Mouse (Mus musculus) lung, embryonic 14.5 days (tissue): ENCODE measurements around the gene Rnf149. TPM values are rescaled to one million over a fixed set of nuclear protein-coding genes. Genes with fewer than 3 reads are reported as not detected.

Source experiments
- ATAC-seq: fragments of 200-750 bp; cut with Nextera tagmentation; 2 replicates; pipeline ENCODE4 v1.8.0; 2017; ENCODE audit warnings: mild to moderate bottlenecking, moderate TSS enrichment, moderate library complexity; ENCODE audit not compliant: insufficient read depth
- DNase-seq: peaks from one replicate; pipeline ENCODE4 v3.0.0-alpha.2; 2015
- H3K27ac ChIP-seq: fragments of 300-500 bp; sonication (generic); 2 replicates; pipeline ENCODE4 v1.5.1; 2014; ENCODE audit warnings: low read depth, mild to moderate bottlenecking, moderate library complexity
- H3K27me3 ChIP-seq: fragments of 300-500 bp; sonication (generic); 2 replicates; pipeline ENCODE4 v1.6.1; 2014; ENCODE audit warnings: low read length, control low read depth; ENCODE audit not compliant: insufficient read depth
- H3K36me3 ChIP-seq: fragments of 300-500 bp; sonication (generic); 2 replicates; pipeline ENCODE4 v1.6.1; 2014; ENCODE audit warnings: control low read depth; ENCODE audit not compliant: insufficient read depth
- H3K4me1 ChIP-seq: fragments of 300-500 bp; sonication (generic); 2 replicates; pipeline ENCODE4 v1.6.1; 2014; ENCODE audit warnings: antibody characterized with exemption, control low read depth; ENCODE audit not compliant: insufficient read depth
- H3K4me2 ChIP-seq: fragments of 300-500 bp; sonication (generic); 2 replicates; pipeline ENCODE4 v1.6.1; 2014; ENCODE audit warnings: mild to moderate bottlenecking
- H3K4me3 ChIP-seq: fragments of 300-500 bp; sonication (generic); 2 replicates; pipeline ENCODE4 v1.5.1; 2014; ENCODE audit warnings: low read depth, low read length
- H3K9ac ChIP-seq: fragments of 300-500 bp; sonication (generic); 2 replicates; pipeline ENCODE4 v1.6.1; 2014
- H3K9me3 ChIP-seq: fragments of 300-500 bp; sonication (generic); 2 replicates; pipeline ENCODE4 v1.6.1; 2016; ENCODE audit warnings: low read depth, low read length, control low read depth
- CTCF ChIP-seq: IDR thresholded peaks from 2 replicates; pipeline ENCODE4 v1.5.1; 2016; ENCODE audit warnings: antibody characterized with exemption, low read depth
- WGBS: fragments of 180-500 bp; shearing (Covaris S2); extraction: QIAGEN DNeasy Blood & Tissue Kit; methylation state at CpG from one replicate; pipeline ENCODE4 v1.1.7; 2014; 5-methylcytosine and 5-hydroxymethylcytosine counted together
- polyA plus RNA-seq: library from polyadenylated mRNA; unstranded; fragments of >200 nt; fragmentation: Nextera tagmentation; extraction: Ambion mirVana; gene quantifications from 2 replicates; pipeline ENCODE4 v1.2.1, GENCODE M21; 2014

Gene Rnf149
- polyA plus RNA-seq, 1 experiment from 2014 or later, result 32.8 TPM

GRCm38 (mm10) chr1:39575778-39576375, 1.3 kb downstream of the Rnf149 start:
- no peak for ATAC-seq
- no peak for TF ChIP-seq CTCF
- peak overlapping the region; percentile 92 for H3K9ac ChIP-seq

GRCm38 (mm10) chr1:39573890-39574289, 3.3 kb downstream of the Rnf149 start:
- WGBS, result 52% methylated on average over 7 of the region's 7 CpGs
- no peak for TF ChIP-seq CTCF
- no peaks in the 10 kb centered on the region for H3K9me3 ChIP-seq
- H3K36me3 ChIP-seq, result 0 out of 2 replicates have a peak, but pooled peaks cover 5% of the 10 kb centered on the region
- H3K27ac ChIP-seq, result no peak overlapping the region
- no peak overlapping the region for H3K9ac ChIP-seq
- ATAC-seq, result no peak
- DNase-seq, result peak; percentile 9
- peaks cover 10% of the 10 kb centered on the region; the same call in 1 of the 2 replicates for H3K4me1 ChIP-seq
- peak overlapping the region; percentile 23 for H3K4me2 ChIP-seq
- no peaks in the 10 kb centered on the region for H3K27me3 ChIP-seq
- H3K4me3 ChIP-seq, result no peak overlapping the region

More at GRCm38 (mm10) chr1:39575778-39576375, 1.3 kb downstream of the Rnf149 start:
- no peak for DNase-seq
- Histone ChIP-seq H3K9me3 (no peaks in the 10 kb centered on the region), H3K4me1 (peaks cover 10% of the 10 kb centered on the region; the same call in 1 of the 2 replicates), H3K27ac (peak overlapping the region; percentile 99), H3K4me3 (peak overlapping the region; percentile 91), H3K27me3 (no peaks in the 10 kb centered on the region), H3K4me2 (peak overlapping the region; percentile 92), H3K36me3 (no peaks in the 10 kb centered on the region)
- 5% methylated on average over 8 of the region's 8 CpGs for WGBS

- no peak overlapping the region for H3K9ac ChIP-seq
- no peak for DNase-seq
- no peak for ATAC-seq
- no peak overlapping the region for H3K4me3 ChIP-seq
- H3K36me3 ChIP-seq, result 0 out of 2 replicates have a peak, but pooled peaks cover 5% of the 10 kb centered on the region
- H3K9me3 ChIP-seq, result no peaks in the 10 kb centered on the region
- no peak for TF ChIP-seq CTCF
- peaks cover 10% of the 10 kb centered on the region; the same call in 1 of the 2 replicates for H3K4me1 ChIP-seq
- H3K27me3 ChIP-seq, result no peaks in the 10 kb centered on the region
- WGBS, result 53% methylated on average over 6 of the region's 6 CpGs
- H3K27ac ChIP-seq, result no peak overlapping the region
- H3K4me2 ChIP-seq, result no peak overlapping the region
These were observed 5.6 kb downstream of the Rnf149 start for GRCm38 (mm10) chr1:39571653-39572052.

GRCm38 (mm10) chr1:39568079-39568478, 9.1 kb downstream of the Rnf149 start:
- no peaks in the 10 kb centered on the region for H3K27me3 ChIP-seq
- no peak for DNase-seq
- ATAC-seq, result no peak
- no peaks in the 10 kb centered on the region for H3K9me3 ChIP-seq
- H3K36me3 ChIP-seq, result peaks cover 21% of the 10 kb centered on the region; the same call in 1 of the 2 replicates
- no peaks in the 10 kb centered on the region for H3K4me1 ChIP-seq
- no peak overlapping the region for H3K27ac ChIP-seq
- H3K9ac ChIP-seq, result no peak overlapping the region
- TF ChIP-seq CTCF, result no peak
- H3K4me3 ChIP-seq, result no peak overlapping the region
- H3K4me2 ChIP-seq, result no peak overlapping the region

GRCm38 (mm10) chr1:39564603-39565002, 12.6 kb downstream of the Rnf149 start:
- no peak for TF ChIP-seq CTCF

GRCm38 (mm10) chr1:39563161-39563560, 14.0 kb downstream of the Rnf149 start:
- 71% methylated on average over 7 of the region's 7 CpGs for WGBS
- TF ChIP-seq CTCF, result no peak
- H3K27ac ChIP-seq, result no peak overlapping the region
- H3K4me1 ChIP-seq, result no peaks in the 10 kb centered on the region
- no peak overlapping the region for H3K4me3 ChIP-seq
- no peaks in the 10 kb centered on the region for H3K27me3 ChIP-seq
- H3K9ac ChIP-seq, result no peak overlapping the region
- DNase-seq, result no peak
- H3K9me3 ChIP-seq, result no peaks in the 10 kb centered on the region
- H3K4me2 ChIP-seq, result no peak overlapping the region
- ATAC-seq, result no peak
- H3K36me3 ChIP-seq, result peaks cover 53% of the 10 kb centered on the region

More at GRCm38 (mm10) chr1:39564603-39565002, 12.6 kb downstream of the Rnf149 start:
- DNase-seq (no peak), ATAC-seq (no peak)
- Histone ChIP-seq H3K4me1 (no peaks in the 10 kb centered on the region), H3K9ac (no peak overlapping the region), H3K27ac (no peak overlapping the region), H3K36me3 (peaks cover 43% of the 10 kb centered on the region), H3K4me2 (no peak overlapping the region), H3K9me3 (no peaks in the 10 kb centered on the region), H3K27me3 (no peaks in the 10 kb centered on the region), H3K4me3 (no peak overlapping the region)
- 58% methylated on average over 3 of the region's 3 CpGs for WGBS

GRCm38 (mm10) chr1:39561920-39562319, 15.3 kb downstream of the Rnf149 start:
- Histone ChIP-seq H3K4me2 (no peak overlapping the region), H3K9ac (no peak overlapping the region), H3K9me3 (no peaks in the 10 kb centered on the region), H3K4me3 (no peak overlapping the region), H3K27ac (no peak overlapping the region), H3K4me1 (no peaks in the 10 kb centered on the region), H3K36me3 (peaks cover 53% of the 10 kb centered on the region), H3K27me3 (no peaks in the 10 kb centered on the region)
- DNase-seq (peak; percentile 29), ATAC-seq (no peak)
- 57% methylated on average over 1 of the region's 1 CpGs for WGBS
- TF ChIP-seq CTCF, result peak; percentile 25; the same call in 1 of the 2 replicates
